Mouse (Mus musculus) heart, embryonic 14.5 days (tissue): ENCODE results near the gene Med26. TPM values are rescaled to one million over a fixed set of nuclear protein-coding genes. Genes with fewer than 3 reads are reported as not detected.

Experiments used
- ATAC-seq: fragments of 200-750 bp; cut with Nextera tagmentation; 2 replicates; pipeline ENCODE4 v1.8.0; 2017; ENCODE audit warnings: low read depth, moderate TSS enrichment; ENCODE audit not compliant: insufficient number of reproducible peaks, insufficient read depth, low FRiP score
- H3K27ac ChIP-seq, 2 experiments: fragments of 200-500 bp in 1 of 2; fragments of 300-500 bp in 1 of 2; sonication (generic) in 1 of 2; replicated peaks in 1 of 2; 2 replicates each; pipeline ENCODE4 v1.5.1; 2012 to 2014; ENCODE audit warnings: low read depth in 2 of 2, low read length in 2 of 2, control low read depth in 1 of 2, mild to moderate bottlenecking in 1 of 2, mixed read lengths in 1 of 2; ENCODE audit not compliant: control insufficient read depth in 1 of 2, insufficient read depth in 1 of 2
- H3K27me3 ChIP-seq: fragments of 300-500 bp; sonication (generic); 2 replicates; pipeline ENCODE4 v1.6.1; 2014; ENCODE audit warnings: mild to moderate bottlenecking, low read length, control low read depth; ENCODE audit not compliant: control insufficient read depth, insufficient read depth
- H3K36me3 ChIP-seq: fragments of 300-500 bp; sonication (generic); 2 replicates; pipeline ENCODE4 v1.6.1; 2014; ENCODE audit warnings: mild to moderate bottlenecking, control low read depth, low read length, mixed read lengths; ENCODE audit not compliant: control insufficient read depth, insufficient read depth
- H3K4me1 ChIP-seq, 2 experiments: fragments of 200-500 bp in 1 of 2; fragments of 300-500 bp in 1 of 2; sonication (generic) in 1 of 2; 2 replicates each; pipeline ENCODE4 v1.6.1; 2012 to 2014; ENCODE audit warnings: low read length in 2 of 2, control low read depth in 1 of 2, mixed read lengths in 1 of 2; ENCODE audit not compliant: control insufficient read depth in 2 of 2, insufficient read depth in 2 of 2
- H3K4me2 ChIP-seq: fragments of 300-500 bp; sonication (generic); 2 replicates; pipeline ENCODE4 v1.6.1; 2014; ENCODE audit warnings: mild to moderate bottlenecking, low read length
- H3K4me3 ChIP-seq, 2 experiments: fragments of 200-500 bp in 1 of 2; fragments of 300-500 bp in 1 of 2; sonication (generic) in 1 of 2; 2 replicates each; pipeline ENCODE4 v1.5.1; 2012 to 2014; ENCODE audit warnings: low read length in 2 of 2, mild to moderate bottlenecking in 2 of 2, control low read depth in 1 of 2, low read depth in 1 of 2, moderate library complexity in 1 of 2; ENCODE audit not compliant: control insufficient read depth in 1 of 2, insufficient read depth in 1 of 2
- H3K9ac ChIP-seq: fragments of 300-500 bp; sonication (generic); 2 replicates; pipeline ENCODE4 v1.6.1; 2014; ENCODE audit warnings: mild to moderate bottlenecking, low read length
- H3K9me3 ChIP-seq: fragments of 300-500 bp; sonication (generic); 2 replicates; pipeline ENCODE4 v1.6.1; 2016; ENCODE audit warnings: low read length, control low read depth; ENCODE audit not compliant: control insufficient read depth
- WGBS: fragments of 180-500 bp; shearing (Covaris S2); extraction: QIAGEN DNeasy Blood & Tissue Kit; methylation state at CpG from one replicate; pipeline ENCODE4 v1.1.7; 2014; 5-methylcytosine and 5-hydroxymethylcytosine counted together
- polyA plus RNA-seq: library from polyadenylated mRNA; unstranded; fragments of >200 nt; fragmentation: Nextera tagmentation; extraction: Ambion mirVana; gene quantifications from 2 replicates; pipeline ENCODE4 v1.2.1, GENCODE M21; 2014

Gene Med26
- polyA plus RNA-seq, 1 experiment from 2014 or later, result 7.8 TPM

GRCm38 (mm10) chr8:72496217-72496616 is 51.9 kb downstream of the Med26 start:
- no peak overlapping the region for H3K9ac ChIP-seq
- no peak for ATAC-seq
- H3K4me3 ChIP-seq, result no peak overlapping the region
- no peak overlapping the region for H3K27ac ChIP-seq
- H3K36me3 ChIP-seq, result peaks cover 39% of the 10 kb centered on the region
- WGBS, result 89% methylated on average over 19 of the region's 19 CpGs
- no peak overlapping the region for H3K4me2 ChIP-seq
- peaks cover 19 to 39% of the 10 kb centered on the region in 2 experiments for H3K4me1 ChIP-seq
- no peaks in the 10 kb centered on the region for H3K27me3 ChIP-seq
- H3K9me3 ChIP-seq, result no peaks in the 10 kb centered on the region

- H3K4me2 ChIP-seq, result no peak overlapping the region
- WGBS, result 90% methylated on average over 23 of the region's 23 CpGs
- H3K27ac ChIP-seq, result no peak overlapping the region
- H3K27me3 ChIP-seq, result no peaks in the 10 kb centered on the region
- H3K9ac ChIP-seq, result no peak overlapping the region
- H3K9me3 ChIP-seq, result no peaks in the 10 kb centered on the region
- peaks cover 19 to 40% of the 10 kb centered on the region in 2 experiments for H3K4me1 ChIP-seq
- ATAC-seq, result no peak
- H3K36me3 ChIP-seq, result peaks cover 39% of the 10 kb centered on the region
- no peak overlapping the region for H3K4me3 ChIP-seq
Measured at GRCm38 (mm10) chr8:72495411-72496111, 52.5 kb downstream of the Med26 start.

GRCm38 (mm10) chr8:72493381-72493780 is 54.7 kb downstream of the Med26 start:
- Histone ChIP-seq H3K27me3 (no peaks in the 10 kb centered on the region), H3K9ac (peak overlapping the region; percentile 68), H3K4me1 (peaks cover 6 to 23% of the 10 kb centered on the region in 2 experiments), H3K4me2 (peak overlapping the region; percentile 81), H3K4me3 (peak overlapping the region; percentile 68 to 72), H3K36me3 (peaks cover 45% of the 10 kb centered on the region), H3K9me3 (no peaks in the 10 kb centered on the region), H3K27ac (peak overlapping the region in 1 of 2 experiments; percentile 81; a peak in 2 of 4 replicates)
- WGBS, result 9% methylated on average over 8 of the region's 8 CpGs
- no peak for ATAC-seq

GRCm38 (mm10) chr8:72492622-72493081 is 55.4 kb downstream of the Med26 start:
- Histone ChIP-seq H3K4me1 (peaks cover 6 to 19% of the 10 kb centered on the region in 2 experiments), H3K4me3 (peak overlapping the region; percentile 72 to 95), H3K9ac (peak overlapping the region; percentile 86), H3K36me3 (peaks cover 47% of the 10 kb centered on the region), H3K4me2 (peak overlapping the region; percentile 81), H3K27ac (peak overlapping the region; percentile 68 to 81), H3K9me3 (no peaks in the 10 kb centered on the region), H3K27me3 (no peaks in the 10 kb centered on the region)
- under 1% methylated on average over 50 of the region's 56 CpGs for WGBS
- peak; percentile 96 for ATAC-seq

GRCm38 (mm10) chr8:72491680-72492621 is 56.1 kb downstream of the Med26 start, which contains the start of gene Slc35e1:
TSS of gene Slc35e1 (minus strand) at chr8:72492614.
- peak within 1 kb of the TSS; percentile 68 to 81 for H3K27ac ChIP-seq
- H3K4me2 ChIP-seq, result peak within 1 kb of the TSS; percentile 87
- no peaks in the 10 kb centered on the region for H3K9me3 ChIP-seq
- peak within 1 kb of the TSS; percentile 86 for H3K9ac ChIP-seq
- peak; percentile 11; the same call in 1 of the 2 replicates for ATAC-seq
- no peaks in the 10 kb centered on the region for H3K27me3 ChIP-seq
- WGBS, result 1% methylated on average over 98 of the region's 98 CpGs
- peaks cover 50% of the 10 kb centered on the region for H3K36me3 ChIP-seq
- H3K4me3 ChIP-seq, result peak within 1 kb of the TSS; percentile 72 to 95
- H3K4me1 ChIP-seq, result peaks cover 6 to 19% of the 10 kb centered on the region in 2 experiments

- Histone ChIP-seq H3K36me3 (peaks cover 47% of the 10 kb centered on the region), H3K4me1 (peaks cover 6 to 19% of the 10 kb centered on the region in 2 experiments), H3K9me3 (no peaks in the 10 kb centered on the region), H3K4me2 (peak overlapping the region; percentile 87), H3K27ac (no peak overlapping the region), H3K4me3 (no peak overlapping the region), H3K27me3 (no peaks in the 10 kb centered on the region), H3K9ac (peak overlapping the region; percentile 86)
- WGBS, result 76% methylated on average over 2 of the region's 2 CpGs
- ATAC-seq, result no peak
Measured at GRCm38 (mm10) chr8:72491017-72491416, 57.1 kb downstream of the Med26 start.

GRCm38 (mm10) chr8:72487014-72487413 is 61.1 kb downstream of the Med26 start:
- no peaks in the 10 kb centered on the region for H3K27me3 ChIP-seq
- no peaks in the 10 kb centered on the region for H3K9me3 ChIP-seq
- no peak for ATAC-seq

More at GRCm38 (mm10) chr8:72487014-72487413, 61.1 kb downstream of the Med26 start:
- no peak overlapping the region for H3K4me2 ChIP-seq
- H3K27ac ChIP-seq, result no peak overlapping the region
- H3K4me3 ChIP-seq, result no peak overlapping the region
- peaks cover 4 to 9% of the 10 kb centered on the region in 2 experiments; a peak in 2 of 4 replicates for H3K4me1 ChIP-seq
- peaks cover 62% of the 10 kb centered on the region for H3K36me3 ChIP-seq
- no peak overlapping the region for H3K9ac ChIP-seq
